Mouse (Mus musculus) G1E (cell line): ENCODE measurements around the gene Foxm1. TPM values are rescaled to one million over a fixed set of nuclear protein-coding genes. Genes with fewer than 3 reads are reported as not detected.

Experiments used
- ATAC-seq: 2 replicates; pipeline ENCODE4 v1.8.0; 2016; ENCODE audit warnings: mild to moderate bottlenecking; ENCODE audit not compliant: insufficient number of reproducible peaks, poor library complexity, low FRiP score, severe bottlenecking; ENCODE audit errors: extremely low read depth
- DNase-seq: peaks from one replicate; pipeline ENCODE4 v3.0.0; 2012; ENCODE audit warnings: low spot score
- H3K27me3 ChIP-seq: 2 replicates; pipeline ENCODE4 v1.6.1; 2012; ENCODE audit warnings: mild to moderate bottlenecking, low read length, inconsistent platforms; ENCODE audit not compliant: insufficient read depth
- H3K36me3 ChIP-seq: replicated peaks from 2 replicates; pipeline ENCODE3; 2012; ENCODE audit warnings: mild to moderate bottlenecking, inconsistent platforms
- H3K4me1 ChIP-seq: 2 replicates; pipeline ENCODE4 v1.6.1; 2012; ENCODE audit warnings: low read depth, low read length, inconsistent platforms, mixed read lengths; ENCODE audit not compliant: insufficient read depth
- H3K4me3 ChIP-seq: 2 replicates; pipeline ENCODE4 v1.5.1; 2012; ENCODE audit warnings: low read depth, mild to moderate bottlenecking, inconsistent platforms, low read length, moderate library complexity, mixed read lengths
- H3K9me3 ChIP-seq: replicated peaks from 2 replicates; pipeline ENCODE4 v1.6.1; 2012; ENCODE audit warnings: inconsistent platforms
- CTCF ChIP-seq: IDR thresholded peaks from 2 replicates; pipeline ENCODE4 v1.5.1; 2012; ENCODE audit warnings: low read depth, low read length, inconsistent platforms, mixed read lengths
- GATA1 ChIP-seq: IDR thresholded peaks from 2 replicates; pipeline ENCODE4 v1.6.1; 2012; ENCODE audit warnings: borderline replicate concordance, low read length, inconsistent platforms, mixed read lengths
- GATA2 ChIP-seq: IDR thresholded peaks from 2 replicates; pipeline ENCODE4 v1.6.1; 2012; ENCODE audit warnings: low read depth, low read length, inconsistent platforms, borderline replicate concordance
- POLR2AphosphoS5 ChIP-seq: IDR thresholded peaks from 2 replicates; pipeline ENCODE4 v1.6.1; 2012; ENCODE audit warnings: low read depth, low read length, inconsistent platforms; ENCODE audit not compliant: insufficient replicate concordance
- TAL1 ChIP-seq: conservative IDR thresholded peaks from 2 replicates; pipeline ENCODE4 v1.6.1; 2012; ENCODE audit warnings: low read depth, low read length, inconsistent platforms, mixed read lengths
- polyA plus RNA-seq: library from polyadenylated mRNA; stranded (reverse); fragments of >175 nt; gene quantifications from 2 replicates; pipeline ENCODE4 v1.2.3, GENCODE M21; 2012
- total RNA-seq, 2 experiments: library from RNA; stranded (forward) in 1 of 2; stranded (reverse) in 1 of 2; fragments of 200-1000 nt in 1 of 2; fragments of >200 nt in 1 of 2; fragmentation: Nextera tagmentation in 1 of 2; gene quantifications; 2 replicates each; pipeline ENCODE4 v1.2.3; 2014 to 2017

Foxm1 gene
- total and polyA plus RNA-seq, 3 experiments = 18.9 to 121 (median 76.3) TPM

GRCm38 (mm10) chr6:128421036-128421435 lies 58.3 kb downstream of the Foxm1 start:
- DNase-seq (no peak), ATAC-seq (no peak)
- Histone ChIP-seq H3K27me3 (no peaks in the 10 kb centered on the region), H3K36me3 (peaks cover 48% of the 10 kb centered on the region), H3K4me3 (no peak overlapping the region), H3K4me1 (peaks cover 24% of the 10 kb centered on the region; the same call in 1 of the 2 replicates), H3K9me3 (no peaks in the 10 kb centered on the region)
- TF ChIP-seq POLR2AphosphoS5 (no peak), CTCF (no peak), TAL1 (no peak), GATA1 (no peak), GATA2 (no peak)

GRCm38 (mm10) chr6:128421480-128421879 lies 58.7 kb downstream of the Foxm1 start:
- H3K4me3 ChIP-seq = no peak overlapping the region
- H3K36me3 ChIP-seq = peaks cover 48% of the 10 kb centered on the region
- TF ChIP-seq TAL1 = no peak
- no peak for TF ChIP-seq POLR2AphosphoS5
- TF ChIP-seq GATA1 = no peak
- TF ChIP-seq GATA2 = no peak
- H3K27me3 ChIP-seq = no peaks in the 10 kb centered on the region
- DNase-seq (no peak), ATAC-seq (no peak)
- H3K9me3 ChIP-seq = no peaks in the 10 kb centered on the region
- peaks cover 25% of the 10 kb centered on the region; the same call in 1 of the 2 replicates for H3K4me1 ChIP-seq

- Histone ChIP-seq H3K27me3 (no peaks in the 10 kb centered on the region), H3K9me3 (no peaks in the 10 kb centered on the region), H3K4me3 (peak overlapping the region; percentile 79), H3K4me1 (peaks cover 25% of the 10 kb centered on the region; the same call in 1 of the 2 replicates), H3K36me3 (peaks cover 47% of the 10 kb centered on the region)
- no peak for ATAC-seq
- DNase-seq = no peak
- TF ChIP-seq GATA2 (no peak), POLR2AphosphoS5 (no peak)
These were observed 60.9 kb downstream of the Foxm1 start for GRCm38 (mm10) chr6:128423496-128424268.

- Histone ChIP-seq H3K27me3 (no peaks in the 10 kb centered on the region), H3K9me3 (no peaks in the 10 kb centered on the region), H3K4me1 (peaks cover 25% of the 10 kb centered on the region; the same call in 1 of the 2 replicates), H3K4me3 (peak within 1 kb of the TSS; percentile 79), H3K36me3 (peaks cover 55% of the 10 kb centered on the region)
- TF ChIP-seq POLR2AphosphoS5 (peak; percentile 69; the same call in 1 of the 2 replicates), GATA2 (no peak)
- peak; percentile 80 for ATAC-seq
- DNase-seq = peak; percentile 91
These were observed 61.7 kb downstream of the Foxm1 start, which contains the start of gene Itfg2 for GRCm38 (mm10) chr6:128424269-128425019. Gene Itfg2 (minus strand): TSS chr6:128424931.

- Histone ChIP-seq H3K4me3 (peak overlapping the region; percentile 79; the same call in 1 of the 2 replicates), H3K27me3 (no peaks in the 10 kb centered on the region), H3K36me3 (peaks cover 56% of the 10 kb centered on the region), H3K4me1 (peaks cover 29% of the 10 kb centered on the region), H3K9me3 (no peaks in the 10 kb centered on the region)
- no peak for TF ChIP-seq CTCF
- no peak for TF ChIP-seq GATA2
- no peak for TF ChIP-seq GATA1
- no peak for TF ChIP-seq POLR2AphosphoS5
- no peak for TF ChIP-seq TAL1
- ATAC-seq (no peak), DNase-seq (no peak)
These were observed 62.3 kb downstream of the Foxm1 start for GRCm38 (mm10) chr6:128425046-128425445.

Other genes with a start within 250 kb of the Foxm1 start
- not detected in 2 replicates for gene Tspan9, start 219.4 kb upstream of the Foxm1 start, total RNA-seq (2014; fragmentation: Nextera tagmentation)
- gene Tspan9, start 219.4 kb upstream of the Foxm1 start, total RNA-seq (2017) = 0.16 TPM in 1 of 2 replicates, not detected in the other
- gene Tspan9, start 219.4 kb upstream of the Foxm1 start, polyA plus RNA-seq = not detected in 2 replicates
- not detected in 2 replicates for gene Tead4, start 62.1 kb upstream of the Foxm1 start, total RNA-seq (2014; fragmentation: Nextera tagmentation)
- 0.05 and 0.06 TPM in 2 replicates for gene Tead4, start 62.1 kb upstream of the Foxm1 start, total RNA-seq (2017)
- gene Tead4, start 62.1 kb upstream of the Foxm1 start, polyA plus RNA-seq = not detected in 2 replicates
- 29.6 and 32.4 TPM in 2 replicates for gene Tulp3, start 7.1 kb upstream of the Foxm1 start, total RNA-seq (2014; fragmentation: Nextera tagmentation)
- gene Tulp3, start 7.1 kb upstream of the Foxm1 start, total RNA-seq (2017) = 4.5 and 5.2 TPM in 2 replicates
- gene Tulp3, start 7.1 kb upstream of the Foxm1 start, polyA plus RNA-seq = 5.6 and 6.0 TPM in 2 replicates
- 52.4 and 52.8 TPM in 2 replicates for gene Rhno1, start 56 bp upstream of the Foxm1 start, total RNA-seq (2014; fragmentation: Nextera tagmentation)
- gene Rhno1, start 56 bp upstream of the Foxm1 start, total RNA-seq (2017) = 66.0 and 66.5 TPM in 2 replicates
- 82.8 and 84.1 TPM in 2 replicates for gene Rhno1, start 56 bp upstream of the Foxm1 start, polyA plus RNA-seq
- gene Tex52, start 12.5 kb downstream of the Foxm1 start, total RNA-seq (2014; fragmentation: Nextera tagmentation) = not detected in 2 replicates
- gene Tex52, start 12.5 kb downstream of the Foxm1 start, total RNA-seq (2017) = 0.11 and 0.23 TPM in 2 replicates
- gene Tex52, start 12.5 kb downstream of the Foxm1 start, polyA plus RNA-seq = not detected in 2 replicates
- not detected in 2 replicates for gene Gm44596, start 12.5 kb downstream of the Foxm1 start, total RNA-seq (2014; fragmentation: Nextera tagmentation)
- gene Gm44596, start 12.5 kb downstream of the Foxm1 start, total RNA-seq (2017) = not detected in 2 replicates
- gene Gm44596, start 12.5 kb downstream of the Foxm1 start, polyA plus RNA-seq = not detected in 2 replicates
- not detected in 2 replicates for gene Nrip2, start 36.3 kb downstream of the Foxm1 start, total RNA-seq (2014; fragmentation: Nextera tagmentation)
- gene Nrip2, start 36.3 kb downstream of the Foxm1 start, total RNA-seq (2017) = 0.06 and 0.11 TPM in 2 replicates
- gene Nrip2, start 36.3 kb downstream of the Foxm1 start, polyA plus RNA-seq = not detected in 2 replicates
- 27.2 and 71.2 TPM in 2 replicates for gene Itfg2, start 62.0 kb downstream of the Foxm1 start, total RNA-seq (2014; fragmentation: Nextera tagmentation)
- gene Itfg2, start 62.0 kb downstream of the Foxm1 start, total RNA-seq (2017) = 12.3 and 16.2 TPM in 2 replicates
- 22.4 and 28.6 TPM in 2 replicates for gene Itfg2, start 62.0 kb downstream of the Foxm1 start, polyA plus RNA-seq
- gene Fkbp4, start 75.7 kb downstream of the Foxm1 start, total RNA-seq (2014; fragmentation: Nextera tagmentation) = 127 and 144 TPM in 2 replicates
- 240 and 265 TPM in 2 replicates for gene Fkbp4, start 75.7 kb downstream of the Foxm1 start, total RNA-seq (2017)
- 341 and 369 TPM in 2 replicates for gene Fkbp4, start 75.7 kb downstream of the Foxm1 start, polyA plus RNA-seq
- not detected in 2 replicates for gene Pzp, start 163.8 kb downstream of the Foxm1 start, total RNA-seq (2014; fragmentation: Nextera tagmentation)
- 0.05 TPM in 1 of 2 replicates, not detected in the other for gene Pzp, start 163.8 kb downstream of the Foxm1 start, total RNA-seq (2017)
- gene Pzp, start 163.8 kb downstream of the Foxm1 start, polyA plus RNA-seq = not detected in 2 replicates
- gene A2ml1, start 218.6 kb downstream of the Foxm1 start, total RNA-seq (2014; fragmentation: Nextera tagmentation) = not detected in 2 replicates
- 0.05 and 0.12 TPM in 2 replicates for gene A2ml1, start 218.6 kb downstream of the Foxm1 start, total RNA-seq (2017)
- not detected in 2 replicates for gene A2ml1, start 218.6 kb downstream of the Foxm1 start, polyA plus RNA-seq